Mouse (Mus musculus) colon, adult 2 months (tissue): ENCODE measurements around the gene Ceacam18. TPM values are rescaled to one million over a fixed set of nuclear protein-coding genes. Genes with fewer than 3 reads are reported as not detected.

Source experiments
- polyA plus RNA-seq: library from polyadenylated mRNA; depleted of rRNA; stranded (reverse); fragments of >200 nt; gene quantifications from 2 replicates; pipeline ENCODE4 v1.2.3, GENCODE M21; 2012; rRNA removed

The Ceacam18 gene
- polyA plus RNA-seq: 4.5 and 5.2 TPM in 2 replicates

DNA sequence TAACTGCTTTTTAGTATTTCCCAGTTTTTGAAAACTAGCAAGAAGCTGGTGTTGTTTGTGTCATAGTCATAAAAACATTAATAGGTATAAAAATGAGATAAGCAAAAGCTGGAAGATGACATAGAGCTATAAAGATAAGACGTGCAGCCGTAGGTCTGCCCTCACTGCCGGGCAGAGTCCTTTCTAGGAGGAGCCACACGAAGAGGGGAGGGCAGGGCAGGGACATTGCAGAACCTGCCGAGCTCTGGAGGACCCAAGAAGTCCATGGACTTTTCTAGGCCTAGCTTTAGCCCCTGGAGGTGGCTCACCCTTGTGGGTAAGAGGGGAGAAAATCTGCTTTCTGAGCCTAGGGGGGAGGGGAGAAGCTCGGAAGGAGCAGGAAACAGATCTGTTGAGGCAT is at the start of gene Ceacam18:
TSS of gene Ceacam18 (plus strand) at position 208 of the 400 bp plus-strand sequence.

DNA sequence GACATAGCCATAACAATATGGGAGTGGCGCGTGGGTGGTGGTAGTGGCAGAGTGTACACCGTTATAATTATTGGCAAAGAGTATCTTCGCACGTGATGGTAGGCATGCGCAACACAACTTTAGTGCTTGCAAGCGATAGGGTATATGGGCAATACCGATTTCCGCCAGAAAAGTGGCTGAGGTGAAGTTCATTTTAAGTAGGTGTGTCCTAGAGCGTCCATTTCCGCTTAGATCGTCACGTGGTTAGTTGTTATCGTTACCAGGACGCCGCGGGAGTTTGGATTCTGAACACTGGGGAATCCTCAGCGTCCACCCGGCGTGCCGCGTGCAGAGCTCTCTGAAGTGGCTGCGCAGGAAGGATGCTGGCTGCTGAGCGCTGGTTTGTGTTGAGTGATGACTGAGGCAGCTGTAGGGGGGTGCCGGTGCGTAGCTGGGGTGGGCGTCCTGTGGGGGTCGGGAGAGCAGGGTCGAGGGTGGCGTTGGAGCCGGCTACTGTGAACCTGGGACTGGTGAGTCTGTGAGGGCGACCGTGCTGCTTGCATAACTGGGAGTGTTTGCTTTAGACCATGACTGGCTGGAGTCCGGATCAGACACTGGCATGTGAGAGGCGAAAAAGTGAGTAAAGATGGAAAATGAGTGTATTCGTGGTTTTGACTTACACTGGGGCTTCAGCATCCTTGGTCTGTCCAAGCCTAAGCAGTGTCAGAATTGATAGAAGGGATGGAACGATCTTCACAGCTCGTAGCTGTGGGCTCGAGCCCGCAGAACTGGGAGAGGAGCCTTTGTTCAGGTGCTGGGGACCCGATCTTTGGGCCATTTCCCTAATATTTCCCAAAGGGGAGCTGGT is 27.4 kb upstream of the Ceacam18 start, which contains the start of gene Zfp819:
TSS of gene Zfp819 (plus strand) at position 274 of the 847 bp plus-strand sequence.

DNA sequence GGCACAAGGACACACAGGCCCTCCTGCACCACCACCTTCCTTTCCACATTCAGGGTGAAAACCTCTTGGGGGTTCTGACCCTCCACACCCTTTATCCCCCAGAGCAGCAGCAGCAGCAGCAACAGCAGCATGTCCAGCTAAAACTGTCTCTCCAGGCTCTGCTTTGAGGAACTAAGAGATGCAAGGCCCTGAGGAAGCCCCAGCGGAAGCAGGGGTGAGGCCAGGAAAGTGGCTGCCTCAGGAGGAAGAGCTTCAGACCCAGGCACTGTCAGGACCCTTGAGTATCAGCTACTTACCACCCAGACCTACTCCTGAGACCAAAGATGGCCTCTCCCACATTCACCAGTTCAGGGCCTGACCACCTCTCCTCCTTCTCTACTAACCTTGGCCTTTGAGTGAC is 25.5 kb downstream of the Ceacam18 start, which contains the start of gene Siglece:
TSS of gene Siglece (minus strand) at position 160 of the 400 bp plus-strand sequence.

DNA sequence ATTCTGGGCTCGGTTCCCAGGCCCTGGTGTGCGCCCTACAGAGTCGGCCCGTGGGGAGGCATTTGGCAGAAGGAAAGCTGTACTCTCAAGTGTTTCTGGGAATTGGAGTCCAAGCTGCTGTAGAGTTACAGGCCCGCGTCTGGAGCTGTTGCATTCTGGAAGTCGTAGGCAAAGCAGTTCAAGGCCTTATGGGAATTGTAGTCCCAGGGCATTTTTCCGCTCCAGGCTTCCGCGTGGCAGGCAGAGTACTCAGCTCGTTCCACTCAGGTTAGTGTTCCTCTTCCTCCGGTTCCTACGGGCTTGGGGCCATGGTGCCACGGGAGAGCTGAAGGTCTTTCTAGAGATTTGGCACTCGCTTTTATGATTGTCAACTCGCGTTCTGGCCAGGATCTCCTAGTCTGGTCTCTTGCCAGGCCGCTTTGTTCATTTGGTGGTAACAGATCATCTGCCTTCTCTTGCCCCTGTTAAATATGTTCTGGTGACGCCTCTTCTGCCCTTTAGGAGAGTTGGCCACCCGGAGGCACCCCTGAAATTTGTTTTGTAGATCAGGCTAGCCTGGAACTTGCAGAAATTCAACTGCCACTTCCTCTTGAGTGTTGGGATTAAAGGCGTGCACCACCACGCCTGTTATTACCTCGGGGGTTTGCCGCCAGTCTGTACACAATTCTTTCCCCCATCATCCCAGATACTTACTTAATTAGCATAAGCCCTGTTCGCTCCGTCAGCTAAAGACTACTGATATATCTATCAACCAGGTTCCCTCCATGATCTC is 37.5 kb downstream of the Ceacam18 start, which contains the start of gene Ctu1:
TSS of gene Ctu1 (plus strand) at position 208 of the 772 bp plus-strand sequence.

DNA sequence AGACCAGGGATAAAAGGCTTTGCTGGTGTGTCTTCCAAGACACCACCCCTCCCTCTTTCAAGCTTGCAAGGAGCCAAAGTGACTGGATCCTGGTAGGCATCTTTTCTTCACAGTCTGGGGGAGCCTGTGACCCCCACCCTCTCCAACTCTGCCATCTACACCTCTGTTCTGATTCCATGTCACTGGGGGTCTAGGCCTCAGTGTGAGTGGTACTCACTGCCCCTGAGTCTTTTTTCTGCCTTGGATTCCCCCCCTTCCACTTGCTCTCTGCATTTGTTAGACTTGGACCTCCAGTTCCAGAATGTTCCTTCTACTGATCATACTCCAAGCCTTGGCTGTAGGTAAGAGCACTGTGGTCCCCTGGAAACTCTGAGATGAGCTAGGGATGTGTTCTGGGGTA is 55.6 kb downstream of the Ceacam18 start, which contains the start of gene Klk14:
TSS of gene Klk14 (plus strand) at position 301 of the 400 bp plus-strand sequence.

Other genes starting within 250 kb of the Ceacam18 start
- gene Siglecg, start 226.5 kb upstream of the Ceacam18 start, polyA plus RNA-seq: 5.6 and 7.6 TPM in 2 replicates
- gene Lim2, start 207.0 kb upstream of the Ceacam18 start, polyA plus RNA-seq: not detected in 2 replicates
- 1.9 and 4.9 TPM in 2 replicates for gene Nkg7, start 197.6 kb upstream of the Ceacam18 start, polyA plus RNA-seq
- gene Cldnd2, start 193.9 kb upstream of the Ceacam18 start, polyA plus RNA-seq: not detected in 2 replicates
- 101 and 105 TPM in 2 replicates for gene Etfb, start 190.6 kb upstream of the Ceacam18 start, polyA plus RNA-seq
- 0.65 and 0.75 TPM in 2 replicates for gene Gm45233, start 190.6 kb upstream of the Ceacam18 start, polyA plus RNA-seq
- gene Vsig10l, start 171.6 kb upstream of the Ceacam18 start, polyA plus RNA-seq: 6.9 and 7.2 TPM in 2 replicates
- 3.8 and 4.3 TPM in 2 replicates for gene Iglon5, start 144.6 kb upstream of the Ceacam18 start, polyA plus RNA-seq
- not detected in 2 replicates for gene 4931406B18Rik, start 128.8 kb upstream of the Ceacam18 start, polyA plus RNA-seq
- gene Cd33, start 90.3 kb upstream of the Ceacam18 start, polyA plus RNA-seq: 5.0 and 5.9 TPM in 2 replicates
- 0.43 and 1.1 TPM in 2 replicates for gene Zfp658, start 72.5 kb upstream of the Ceacam18 start, polyA plus RNA-seq
- gene Zfp719, start 55.1 kb upstream of the Ceacam18 start, polyA plus RNA-seq: 0.48 and 0.83 TPM in 2 replicates
- not detected in 2 replicates for gene Zfp819, start 27.5 kb upstream of the Ceacam18 start, polyA plus RNA-seq
- gene Siglece, start 25.5 kb downstream of the Ceacam18 start, polyA plus RNA-seq: 2.0 TPM in 2 replicates
- 17.9 and 19.5 TPM in 2 replicates for gene Ctu1, start 37.3 kb downstream of the Ceacam18 start, polyA plus RNA-seq
- 0.12 and 0.40 TPM in 2 replicates for gene Klk14, start 55.7 kb downstream of the Ceacam18 start, polyA plus RNA-seq
- gene Klk13, start 77.9 kb downstream of the Ceacam18 start, polyA plus RNA-seq: 0.32 and 0.38 TPM in 2 replicates
- gene Klk12, start 134.2 kb downstream of the Ceacam18 start, polyA plus RNA-seq: not detected in 2 replicates
- gene Klk11, start 139.9 kb downstream of the Ceacam18 start, polyA plus RNA-seq: 0.13 TPM in 1 of 2 replicates, not detected in the other
- 0.71 and 1.4 TPM in 2 replicates for gene Klk10, start 146.3 kb downstream of the Ceacam18 start, polyA plus RNA-seq
- gene Klk9, start 157.2 kb downstream of the Ceacam18 start, polyA plus RNA-seq: not detected in 2 replicates
- gene Klk8, start 162.9 kb downstream of the Ceacam18 start, polyA plus RNA-seq: 2.8 and 3.5 TPM in 2 replicates
- not detected in 2 replicates for gene Klk7, start 176.6 kb downstream of the Ceacam18 start, polyA plus RNA-seq
- gene Klk6, start 189.8 kb downstream of the Ceacam18 start, polyA plus RNA-seq: not detected in 2 replicates
- gene Klk5, start 207.3 kb downstream of the Ceacam18 start, polyA plus RNA-seq: not detected in 2 replicates
- not detected in 2 replicates for gene Klk4, start 246.5 kb downstream of the Ceacam18 start, polyA plus RNA-seq